Mouse (Mus musculus) midbrain, embryonic 14.5 days (tissue): ENCODE measurements around the gene Acoxl. TPM values are rescaled to one million over a fixed set of nuclear protein-coding genes. Genes with fewer than 3 reads are reported as not detected.

Experiments used
- ATAC-seq: fragments of 200-750 bp; cut with Nextera tagmentation; 2 replicates; pipeline ENCODE4 v1.8.0; 2017; ENCODE audit warnings: moderate number of reproducible peaks, moderate library complexity; ENCODE audit not compliant: low FRiP score, low TSS enrichment
- DNase-seq: peaks from one replicate; pipeline ENCODE4 v3.0.0-alpha.2; 2015
- H3K27ac ChIP-seq: fragments of 300-500 bp; sonication (generic); replicated peaks from 2 replicates; pipeline ENCODE4 v1.5.1; 2014; ENCODE audit warnings: mild to moderate bottlenecking, low read depth, low read length, moderate library complexity
- H3K27me3 ChIP-seq: fragments of 300-500 bp; sonication (generic); 2 replicates; pipeline ENCODE4 v1.6.1; 2014; ENCODE audit warnings: low read length, control low read depth, mixed read lengths; ENCODE audit not compliant: control insufficient read depth, insufficient read depth
- H3K36me3 ChIP-seq: fragments of 300-500 bp; sonication (generic); 2 replicates; pipeline ENCODE4 v1.6.1; 2014; ENCODE audit warnings: low read length, control low read depth; ENCODE audit not compliant: control insufficient read depth, insufficient read depth
- H3K4me1 ChIP-seq: fragments of 300-500 bp; sonication (generic); 2 replicates; pipeline ENCODE4 v1.6.1; 2014; ENCODE audit warnings: mild to moderate bottlenecking, antibody characterized with exemption, low read length, control low read depth; ENCODE audit not compliant: control insufficient read depth, insufficient read depth
- H3K4me2 ChIP-seq: fragments of 300-500 bp; sonication (generic); 2 replicates; pipeline ENCODE4 v1.6.1; 2014; ENCODE audit warnings: mild to moderate bottlenecking, low read length, moderate library complexity
- H3K4me3 ChIP-seq: fragments of 300-500 bp; sonication (generic); replicated peaks from 2 replicates; pipeline ENCODE4 v1.5.1; 2014; ENCODE audit warnings: low read depth, low read length
- H3K9ac ChIP-seq: fragments of 300-500 bp; sonication (generic); replicated peaks from 2 replicates; pipeline ENCODE4 v1.6.1; 2014; ENCODE audit warnings: mild to moderate bottlenecking, low read length, moderate library complexity
- H3K9me3 ChIP-seq: fragments of 300-500 bp; sonication (generic); 2 replicates; pipeline ENCODE4 v1.6.1; 2016; ENCODE audit warnings: low read length, control low read depth, mixed read lengths; ENCODE audit not compliant: control insufficient read depth
- WGBS: fragments of 180-500 bp; shearing (Covaris S2); extraction: QIAGEN DNeasy Blood & Tissue Kit; methylation state at CpG from one replicate; pipeline ENCODE4 v1.1.7; 2014; 5-methylcytosine and 5-hydroxymethylcytosine counted together
- polyA plus RNA-seq: library from polyadenylated mRNA; unstranded; fragments of >200 nt; fragmentation: Nextera tagmentation; extraction: Ambion mirVana; gene quantifications from 2 replicates; pipeline ENCODE4 v1.2.1, GENCODE M21; 2014

The Acoxl gene
- polyA plus RNA-seq, 1 experiment from 2014 or later, result 0.24 TPM

- Histone ChIP-seq H3K4me3 (no peak overlapping the region), H3K4me2 (no peak overlapping the region), H3K36me3 (no peaks in the 10 kb centered on the region), H3K9me3 (no peaks in the 10 kb centered on the region), H3K27me3 (no peaks in the 10 kb centered on the region), H3K4me1 (peaks cover 18% of the 10 kb centered on the region), H3K9ac (no peak overlapping the region), H3K27ac (peak overlapping the region; percentile 10; the same call in 1 of the 2 replicates)
- ATAC-seq, result peak; percentile 4; the same call in 1 of the 2 replicates
- no peak for DNase-seq
Measured at GRCm38 (mm10) chr2:128020908-128021193, 182.2 kb downstream of the Acoxl start.

DNA sequence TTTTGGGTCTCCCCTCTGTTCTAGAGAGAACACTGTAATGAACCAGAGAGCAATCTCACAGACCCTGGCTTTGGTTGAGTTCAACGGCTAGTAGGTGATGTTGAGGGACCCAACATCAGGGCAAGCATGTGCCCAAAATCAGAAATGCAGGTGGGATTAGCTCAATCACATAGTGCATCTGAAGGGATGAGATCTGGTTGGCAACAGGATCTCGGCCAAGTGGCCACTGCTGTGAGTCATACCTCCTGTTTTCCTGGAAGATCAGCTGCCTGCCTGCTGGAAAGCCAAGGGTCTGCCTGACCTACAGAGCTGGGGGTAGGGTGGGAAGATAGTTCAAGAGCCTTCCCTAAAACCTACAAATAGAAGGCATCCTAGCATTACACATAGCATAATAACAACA is 185.2 kb downstream of the Acoxl start:
- WGBS, result 83% methylated on average over 2 of the region's 2 CpGs
- H3K27me3 ChIP-seq, result no peaks in the 10 kb centered on the region
- no peak overlapping the region for H3K27ac ChIP-seq
- no peak overlapping the region for H3K4me2 ChIP-seq
- H3K9me3 ChIP-seq, result no peaks in the 10 kb centered on the region
- DNase-seq (no peak), ATAC-seq (no peak)
- H3K36me3 ChIP-seq, result no peaks in the 10 kb centered on the region
- no peak overlapping the region for H3K9ac ChIP-seq
- H3K4me3 ChIP-seq, result no peak overlapping the region
- peaks cover 18% of the 10 kb centered on the region for H3K4me1 ChIP-seq

- no peaks in the 10 kb centered on the region for H3K36me3 ChIP-seq
- H3K9me3 ChIP-seq, result no peaks in the 10 kb centered on the region
- ATAC-seq (no peak), DNase-seq (no peak)
- no peak overlapping the region for H3K4me2 ChIP-seq
- no peak overlapping the region for H3K4me3 ChIP-seq
- no peak overlapping the region for H3K27ac ChIP-seq
- H3K4me1 ChIP-seq, result no peaks in the 10 kb centered on the region; the same call in 1 of the 2 replicates
- no peak overlapping the region for H3K9ac ChIP-seq
- WGBS, result 89% methylated on average over 12 of the region's 12 CpGs
- H3K27me3 ChIP-seq, result no peaks in the 10 kb centered on the region
Measured at GRCm38 (mm10) chr2:128027696-128028095, 189.0 kb downstream of the Acoxl start.

DNA sequence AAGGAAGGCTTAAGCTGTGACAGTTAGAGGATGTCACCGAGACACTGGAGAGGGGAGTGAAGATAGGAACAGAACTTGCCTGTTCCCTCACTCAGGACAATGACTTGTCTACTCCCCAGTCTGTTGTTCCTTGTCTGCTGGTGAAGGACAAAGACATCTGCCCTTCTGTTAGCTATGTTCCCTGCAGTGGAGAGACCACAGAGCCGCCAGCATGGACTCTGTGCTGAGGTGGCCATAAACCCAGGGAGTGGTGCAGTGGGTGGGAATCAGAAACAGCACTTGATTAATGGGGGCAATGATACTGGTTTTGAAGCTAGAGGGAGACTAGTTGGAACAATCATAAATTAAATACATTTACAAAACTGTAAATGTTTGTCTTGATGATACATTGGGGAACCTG is 191.3 kb downstream of the Acoxl start:
- no peaks in the 10 kb centered on the region for H3K9me3 ChIP-seq
- H3K36me3 ChIP-seq, result no peaks in the 10 kb centered on the region
- no peaks in the 10 kb centered on the region; the same call in 1 of the 2 replicates for H3K4me1 ChIP-seq
- WGBS, result 88% methylated on average over 2 of the region's 2 CpGs
- no peak overlapping the region for H3K4me3 ChIP-seq
- no peak for ATAC-seq
- no peak overlapping the region for H3K9ac ChIP-seq
- no peak overlapping the region for H3K4me2 ChIP-seq
- H3K27me3 ChIP-seq, result no peaks in the 10 kb centered on the region
- no peak for DNase-seq
- H3K27ac ChIP-seq, result no peak overlapping the region

DNA sequence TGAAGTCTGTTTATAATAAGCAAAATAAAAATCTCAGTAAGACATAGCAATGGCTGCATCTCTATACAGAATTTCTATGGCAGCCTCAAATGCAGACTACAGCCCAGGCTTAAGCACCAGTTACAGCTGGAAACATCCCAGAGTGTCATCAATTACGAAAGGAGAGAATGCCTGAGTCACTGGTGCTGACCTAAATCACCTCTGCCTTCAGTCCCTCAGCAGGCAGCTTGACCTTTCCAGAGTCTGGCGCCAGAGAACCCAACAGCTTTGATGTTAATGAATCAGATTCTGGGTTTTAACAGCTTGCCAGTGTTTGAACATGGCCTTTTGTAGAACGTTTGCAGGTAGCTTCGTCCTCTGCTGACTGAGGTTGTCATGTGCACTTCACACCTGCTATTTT is 193.4 kb downstream of the Acoxl start:
- no peak overlapping the region for H3K9ac ChIP-seq
- ATAC-seq (no peak), DNase-seq (peak; percentile 5)
- WGBS, result 13% methylated on average over 4 of the region's 4 CpGs
- no peak overlapping the region for H3K27ac ChIP-seq
- no peaks in the 10 kb centered on the region for H3K36me3 ChIP-seq
- no peak overlapping the region for H3K4me3 ChIP-seq
- no peaks in the 10 kb centered on the region for H3K9me3 ChIP-seq
- no peaks in the 10 kb centered on the region for H3K27me3 ChIP-seq
- H3K4me1 ChIP-seq, result no peaks in the 10 kb centered on the region; the same call in 1 of the 2 replicates
- H3K4me2 ChIP-seq, result no peak overlapping the region

- ATAC-seq (no peak), DNase-seq (no peak)
- Histone ChIP-seq H3K27me3 (no peaks in the 10 kb centered on the region), H3K27ac (no peak overlapping the region), H3K4me1 (no peaks in the 10 kb centered on the region; the same call in 1 of the 2 replicates), H3K36me3 (no peaks in the 10 kb centered on the region), H3K4me2 (no peak overlapping the region), H3K9me3 (no peaks in the 10 kb centered on the region; the same call in 1 of the 2 replicates), H3K9ac (no peak overlapping the region), H3K4me3 (no peak overlapping the region)
- WGBS, result 90% methylated on average over 3 of the region's 3 CpGs
Measured at GRCm38 (mm10) chr2:128033503-128033902, 194.8 kb downstream of the Acoxl start.

DNA sequence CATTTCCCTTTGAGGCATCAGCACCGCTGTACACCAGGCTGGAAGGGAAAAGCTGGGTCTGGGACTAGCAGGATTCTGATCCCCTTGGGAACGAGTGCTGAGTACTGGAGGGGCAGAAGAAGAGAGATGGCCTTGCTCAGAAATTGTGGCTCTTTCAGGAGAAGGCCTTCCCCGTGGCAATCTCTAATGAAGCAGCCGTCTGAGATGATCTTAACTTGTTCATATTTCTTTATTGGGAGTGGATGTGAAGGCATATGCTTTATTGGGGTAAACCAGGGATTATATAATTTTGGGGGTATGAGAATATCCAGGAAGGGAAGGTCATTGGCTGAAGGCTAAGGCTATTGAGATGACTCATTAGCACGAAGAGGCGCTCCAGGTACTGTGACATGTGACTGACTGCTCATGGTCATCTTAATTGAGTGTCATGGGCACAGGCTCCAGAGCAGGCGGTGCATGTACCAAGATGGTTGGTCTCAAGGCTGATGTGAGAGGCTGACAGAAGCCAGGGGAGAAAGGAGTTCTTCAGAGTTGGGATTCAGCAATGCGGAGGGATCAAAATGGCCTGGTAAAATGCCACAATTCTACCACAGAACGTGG is 195.5 kb downstream of the Acoxl start:
- H3K4me1 ChIP-seq, result no peaks in the 10 kb centered on the region; the same call in 1 of the 2 replicates
- no peaks in the 10 kb centered on the region for H3K36me3 ChIP-seq
- H3K27ac ChIP-seq, result no peak overlapping the region
- H3K4me3 ChIP-seq, result no peak overlapping the region
- H3K9me3 ChIP-seq, result no peaks in the 10 kb centered on the region; the same call in 1 of the 2 replicates
- WGBS, result 91% methylated on average over 9 of the region's 9 CpGs
- no peak overlapping the region for H3K4me2 ChIP-seq
- no peak overlapping the region for H3K9ac ChIP-seq
- H3K27me3 ChIP-seq, result no peaks in the 10 kb centered on the region
- ATAC-seq (no peak), DNase-seq (no peak)

GRCm38 (mm10) chr2:128038259-128038890 is 199.7 kb downstream of the Acoxl start:
- Histone ChIP-seq H3K27me3 (no peaks in the 10 kb centered on the region), H3K9ac (no peak overlapping the region), H3K4me2 (no peak overlapping the region), H3K4me3 (no peak overlapping the region), H3K4me1 (no peaks in the 10 kb centered on the region), H3K9me3 (no peaks in the 10 kb centered on the region; the same call in 1 of the 2 replicates), H3K27ac (no peak overlapping the region), H3K36me3 (no peaks in the 10 kb centered on the region)
- WGBS, result 91% methylated on average over 5 of the region's 5 CpGs
- ATAC-seq, result no peak
- DNase-seq, result no peak

DNA sequence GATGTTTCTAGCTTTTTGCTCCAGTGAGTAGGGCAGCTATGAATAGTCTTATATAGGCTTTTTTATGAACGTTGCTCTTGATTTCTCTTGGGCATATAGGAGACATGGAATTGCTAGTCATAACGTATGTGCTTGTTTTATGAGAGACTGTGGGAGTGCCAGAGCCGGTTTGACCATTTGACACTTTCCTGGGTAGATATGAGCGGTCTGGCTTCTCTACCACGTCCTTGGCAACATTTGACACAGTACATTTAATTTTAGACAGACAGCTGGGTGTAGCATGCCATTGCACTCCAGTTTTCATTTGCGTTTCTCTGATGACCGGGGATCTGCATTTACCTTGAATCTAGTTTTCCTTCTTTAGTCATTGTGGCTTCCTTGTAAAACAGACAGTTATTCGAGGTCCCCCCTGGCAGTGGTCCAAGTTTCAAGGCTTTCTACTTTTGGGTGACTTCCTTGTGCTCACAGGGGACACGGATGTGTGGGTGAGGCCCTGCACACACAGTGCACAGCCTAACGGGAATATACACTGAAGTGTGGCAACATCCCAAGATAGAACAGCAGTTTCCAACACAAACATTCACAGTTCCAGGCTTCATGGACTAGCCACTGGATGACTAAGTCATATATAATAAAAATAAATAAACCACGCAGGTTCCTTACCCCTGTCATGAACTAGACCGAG is 202.5 kb downstream of the Acoxl start:
- 87% methylated on average over 12 of the region's 12 CpGs for WGBS
- H3K27me3 ChIP-seq, result no peaks in the 10 kb centered on the region
- no peaks in the 10 kb centered on the region for H3K36me3 ChIP-seq
- no peak overlapping the region for H3K9ac ChIP-seq
- H3K9me3 ChIP-seq, result no peaks in the 10 kb centered on the region; the same call in 1 of the 2 replicates
- no peak overlapping the region for H3K27ac ChIP-seq
- H3K4me1 ChIP-seq, result no peaks in the 10 kb centered on the region
- DNase-seq (no peak), ATAC-seq (no peak)
- no peak overlapping the region for H3K4me3 ChIP-seq
- no peak overlapping the region for H3K4me2 ChIP-seq
